Mouse (Mus musculus): Measurements from ENCODE around the gene Gna12.

GRCm38 (mm10) chr5:140753223-140753622 lies 77.0 kb downstream of the Gna12 start:
- TF ChIP-seq CTCF (IDR thresholded peaks at IDR 0.05; ENCODE audit: low read depth, low read length) (no peak), POLR2A (IDR thresholded peaks at IDR 0.05; ENCODE audit: extremely low read depth, insufficient read depth, low read length) (no peak)

All from liver, adult 2 months (tissue).